In the genomic region with DNA sequence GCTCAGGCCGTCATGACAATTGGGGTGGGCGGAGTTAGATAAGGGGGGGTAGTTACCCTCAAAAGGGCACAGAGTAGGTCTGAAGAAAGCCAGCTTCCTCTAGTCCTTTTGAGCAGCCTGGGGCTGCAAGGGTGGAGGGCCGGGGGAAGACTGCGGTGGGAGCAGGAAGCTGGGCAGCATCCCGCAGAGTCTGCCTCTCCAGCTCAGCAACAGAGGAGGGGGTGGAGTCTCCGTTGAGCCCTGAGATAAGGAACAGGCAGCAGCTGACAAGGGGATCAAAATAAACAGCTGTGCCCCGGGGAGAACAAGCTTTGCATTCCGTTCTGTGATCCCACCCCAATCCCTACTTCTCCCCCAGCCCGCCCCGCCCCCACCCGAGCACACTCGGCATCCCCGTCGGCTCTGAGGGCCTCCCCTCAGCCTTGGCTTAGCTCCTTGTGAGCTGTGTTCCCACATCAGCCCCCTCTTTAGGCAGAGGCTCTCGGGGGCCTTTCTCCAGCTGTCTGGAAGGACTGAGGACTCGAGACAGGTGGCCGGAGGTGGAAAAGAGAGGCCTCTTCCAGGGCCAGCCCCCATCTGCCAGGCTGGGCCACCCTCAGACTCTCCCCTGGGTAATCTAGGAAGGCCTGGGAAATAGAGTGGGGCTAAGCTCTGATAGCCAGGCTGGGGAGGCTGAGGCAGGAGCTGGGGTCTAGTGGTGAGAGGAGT, we compare ENCODE assay signal across 8 mouse cellular contexts. TPM values are rescaled to one million over a fixed set of nuclear protein-coding genes. Genes with fewer than 3 reads are reported as not detected.
DNase-seq lines count a peak whose midpoint lies in the region; ATAC-seq and TF ChIP-seq lines count a peak whose summit lies in the region.

No protein-coding gene starts in this region.

- no peaks in the 10 kb centered on the region for H3K36me3 ChIP-seq in liver, embryonic 14.5 days (replicated peaks; ENCODE audit: control insufficient read depth, insufficient read depth, low read depth)
- no peaks in the 10 kb centered on the region for H3K36me3 ChIP-seq in neural tube, embryonic 11.5 days (ENCODE audit: control insufficient read depth, insufficient read depth, low read length)
- H3K36me3 ChIP-seq in thymus, adult 2 months (ENCODE audit: control insufficient read depth, insufficient read depth, low read length), result peaks cover 17% of the 10 kb centered on the region

- peak; percentile 90 for ATAC-seq in liver, embryonic 14.5 days (ENCODE audit: insufficient read depth)
- peak; percentile 86 for ATAC-seq in neural tube, embryonic 11.5 days (ENCODE audit: insufficient read depth, low FRiP score, low TSS enrichment)

- peak; percentile 46 for DNase-seq in gastrocnemius, adult 2 months
- no peak for DNase-seq in gastrocnemius, adult 8-10 months (ENCODE audit: low spot score in 2 of 2)
- peak; percentile 92 for DNase-seq in brain, embryonic 14.5 days (ENCODE audit: low read depth)
- peak; percentile 20 to 53 for DNase-seq in frontal cortex, postnatal 14 days (ENCODE audit: low spot score in 2 of 2)
- peak; percentile 92 for DNase-seq in induced T-regulatory cell, adult 2 months (ENCODE audit: low read depth)
- peak; percentile 82 to 85 (median 83) for DNase-seq in liver, embryonic 14.5 days (ENCODE audit: low read depth in 3 of 3, low spot score in 3 of 3)
- DNase-seq in neural tube, embryonic 11.5 days (ENCODE audit: low spot score), result peak; percentile 79
- DNase-seq in thymus, adult 2 months, result peak; percentile 91

- WGBS in liver, embryonic 14.5 days (ENCODE audit: insufficient replicate concordance), result 3% methylated on average over 17 of the region's 17 CpGs
- WGBS in neural tube, embryonic 11.5 days, result 2% methylated on average over 17 of the region's 17 CpGs
- WGBS in thymus, adult 2 months, result under 1% methylated on average over 17 of the region's 17 CpGs

- no peak for TF ChIP-seq POLR2A in brain, embryonic 14.5 days (IDR thresholded peaks at IDR 0.05; ENCODE audit: borderline replicate concordance, extremely low read depth, insufficient read depth, insufficient read length, poor library complexity, severe bottlenecking)
- TF ChIP-seq POLR2A in thymus, adult 2 months (IDR thresholded peaks at IDR 0.05; ENCODE audit: control insufficient read depth, extremely low read depth, insufficient read depth, low read length, poor library complexity), result no peak

- H3K9me3 ChIP-seq in liver, embryonic 14.5 days (ENCODE audit: control insufficient read depth, low read length), result no peaks in the 10 kb centered on the region
- H3K9me3 ChIP-seq in neural tube, embryonic 11.5 days (ENCODE audit: control insufficient read depth, low read length), result no peaks in the 10 kb centered on the region

- H3K27me3 ChIP-seq in liver, embryonic 14.5 days (ENCODE audit: control insufficient read depth, insufficient read depth, low read length), result no peaks in the 10 kb centered on the region
- no peaks in the 10 kb centered on the region for H3K27me3 ChIP-seq in neural tube, embryonic 11.5 days (ENCODE audit: control insufficient read depth, insufficient read depth, low read length)
- H3K27me3 ChIP-seq in thymus, adult 2 months (ENCODE audit: control insufficient read depth, insufficient read depth, low read length), result no peaks in the 10 kb centered on the region

- H3K4me2 ChIP-seq in liver, embryonic 14.5 days (ENCODE audit: low read depth), result peak overlapping the region; percentile 94
- H3K4me2 ChIP-seq in neural tube, embryonic 11.5 days (ENCODE audit: low read depth), result peak overlapping the region; percentile 29

- peak overlapping the region; percentile 75 for H3K27ac ChIP-seq in gastrocnemius, adult 2 months
- H3K27ac ChIP-seq in liver, embryonic 14.5 days, result peak overlapping the region; percentile 98
- peak overlapping the region; percentile 75 for H3K27ac ChIP-seq in neural tube, embryonic 11.5 days (ENCODE audit: low read depth, low read length)
- peak overlapping the region; percentile 90 for H3K27ac ChIP-seq in thymus, adult 2 months (ENCODE audit: control insufficient read depth, insufficient read depth, low read length)

- no peak for TF ChIP-seq CTCF in gastrocnemius, adult 2 months (IDR thresholded peaks at IDR 0.05)
- no peak for TF ChIP-seq CTCF in brain, embryonic 14.5 days (IDR thresholded peaks at IDR 0.05; ENCODE audit: borderline replicate concordance, extremely low read depth, insufficient read depth, insufficient read length)
- no peak for TF ChIP-seq CTCF in liver, embryonic 14.5 days (IDR thresholded peaks at IDR 0.05; ENCODE audit: low read depth)
- TF ChIP-seq CTCF in thymus, adult 2 months (IDR thresholded peaks at IDR 0.05; ENCODE audit: borderline replicate concordance, control insufficient read depth, extremely low read depth, insufficient read depth, low read length, poor library complexity), result 0 out of 2 replicates have a peak, but pooled peaks have one; percentile 21

- intact Hi-C loops in gastrocnemius, adult 2 months (cut with DNase I), result no loop called here

- H3K4me1 ChIP-seq in liver, embryonic 14.5 days (replicated peaks; ENCODE audit: control insufficient read depth in 2 of 2, insufficient read depth in 2 of 2, low read length in 1 of 2), result peaks cover 45 to 57% of the 10 kb centered on the region in 2 experiments
- peaks cover 15% of the 10 kb centered on the region for H3K4me1 ChIP-seq in neural tube, embryonic 11.5 days (ENCODE audit: control insufficient read depth, insufficient read depth, low read length)
- peaks cover 82% of the 10 kb centered on the region for H3K4me1 ChIP-seq in thymus, adult 2 months (replicated peaks; ENCODE audit: control insufficient read depth, insufficient read depth, low read length)

- TF ChIP-seq EP300 in liver, embryonic 14.5 days (IDR thresholded peaks at IDR 0.05; ENCODE audit: low read depth), result peak; percentile 81

- H3K4me3 ChIP-seq in gastrocnemius, adult 2 months, result peak overlapping the region; percentile 54
- H3K4me3 ChIP-seq in liver, embryonic 14.5 days (ENCODE audit: insufficient read depth in 1 of 2, low read depth in 2 of 2, low read length in 2 of 2), result peak overlapping the region; percentile 32 to 51
- 0 out of 2 replicates have a peak overlapping the region, but pooled peaks have one; percentile 11 for H3K4me3 ChIP-seq in neural tube, embryonic 11.5 days (ENCODE audit: low read depth, low read length)
- peak overlapping the region; percentile 35 for H3K4me3 ChIP-seq in thymus, adult 2 months (ENCODE audit: control insufficient read depth, insufficient read depth, low read length)

- peak overlapping the region; percentile 90 for H3K9ac ChIP-seq in liver, embryonic 14.5 days (replicated peaks)
- peak overlapping the region; percentile 14 for H3K9ac ChIP-seq in neural tube, embryonic 11.5 days (ENCODE audit: low read length)

RNA-seq across cellular contexts. Expression of a gene that starts 16.9 kb away (rescaled TPM):
- total RNA-seq in gastrocnemius, adult 2 months (2021), result 10 to 100 TPM; 18.7 to 25.8 TPM
- 10 to 100 TPM; 12.2 to 19.2 (median 16.1) TPM for total RNA-seq in gastrocnemius, adult 8-10 months (2022)
- polyA plus RNA-seq in brain, embryonic 14.5 days (2012; rRNA removed), result 59.7 and 68.5 TPM in 2 replicates
- 195 and 227 TPM in 2 replicates for polyA plus RNA-seq in liver, embryonic 14.5 days (2012; rRNA removed)
- polyA plus RNA-seq in liver, embryonic 14.5 days (2014; fragmentation: Nextera tagmentation; extraction: Ambion mirVana), result 379 and 451 TPM in 2 replicates
- 260 TPM in 2 replicates for polyA plus RNA-seq in neural tube, embryonic 11.5 days (2014; fragmentation: Nextera tagmentation; extraction: Ambion mirVana)
- 1,622 and 2,069 TPM in 2 replicates for polyA plus RNA-seq in thymus, adult 2 months (2012; rRNA removed)

RNA-seq across cellular contexts. Expression of a gene that starts 19.6 kb away (rescaled TPM):
- total RNA-seq in gastrocnemius, adult 2 months (2021), result 10 to 100 TPM; 13.0 to 14.1 TPM
- total RNA-seq in gastrocnemius, adult 8-10 months (2022), result 10 to 100 TPM; 10.0 to 12.6 (median 11.2) TPM
- 34.2 and 44.1 TPM in 2 replicates for polyA plus RNA-seq in brain, embryonic 14.5 days (2012; rRNA removed)
- polyA plus RNA-seq in liver, embryonic 14.5 days (2012; rRNA removed), result 13.8 and 15.5 TPM in 2 replicates
- 10.4 and 11.8 TPM in 2 replicates for polyA plus RNA-seq in liver, embryonic 14.5 days (2014; fragmentation: Nextera tagmentation; extraction: Ambion mirVana)
- 25.3 and 27.5 TPM in 2 replicates for polyA plus RNA-seq in neural tube, embryonic 11.5 days (2014; fragmentation: Nextera tagmentation; extraction: Ambion mirVana)
- polyA plus RNA-seq in thymus, adult 2 months (2012; rRNA removed), result 68.2 and 74.3 TPM in 2 replicates

Comparison
In these comparisons a context has a peak if more than half of its experiments do, and no peak if none do; other contexts are left out.
1. DNase-seq: peak in gastrocnemius, adult 2 months (single experiment), brain, embryonic 14.5 days (single experiment), frontal cortex, postnatal 14 days (2 of 2), induced T-regulatory cell, adult 2 months (single experiment), liver, embryonic 14.5 days (3 of 3), neural tube, embryonic 11.5 days (single experiment) and thymus, adult 2 months (single experiment); none in gastrocnemius, adult 8-10 months (0 of 2).
2. Peak in every context shown above with its lines, with median percentiles within 50 percentile points of each other: H3K27ac ChIP-seq and H3K4me3 ChIP-seq.